Mouse (Mus musculus): ENCODE measurements around the gene Acrbp. TPM values are rescaled to one million over a fixed set of nuclear protein-coding genes. Genes with fewer than 3 reads are reported as not detected.

The Acrbp gene
- polyA plus RNA-seq, 1 experiment from 2014 or later, result 1.6 TPM

- DNase-seq (no peak), ATAC-seq (ENCODE audit: low read depth) (no peak)
- Histone ChIP-seq H3K9ac (0 out of 2 replicates have a peak overlapping the region, but pooled peaks have one; percentile 97), H3K4me3 (replicated peaks) (no peak overlapping the region), H3K27me3 (no peaks in the 10 kb centered on the region), H3K9me3 (replicated peaks) (no peaks in the 10 kb centered on the region), H3K4me1 (replicated peaks) (peaks cover 78% of the 10 kb centered on the region), H3K4me2 (peak overlapping the region; percentile 7), H3K36me3 (peaks cover 62% of the 10 kb centered on the region), H3K27ac (peak overlapping the region; percentile 55)
- WGBS (ENCODE audit: insufficient replicate concordance), result 68% methylated on average over 5 of the region's 5 CpGs
Observed at GRCm38 (mm10) chr6:125099421-125099971, 50.0 kb downstream of the Acrbp start.

- H3K4me1 ChIP-seq (replicated peaks), result peaks cover 71% of the 10 kb centered on the region
- ATAC-seq (ENCODE audit: low read depth), result no peak
Observed at GRCm38 (mm10) chr6:125101444-125101843, 52.0 kb downstream of the Acrbp start.

GRCm38 (mm10) chr6:125104223-125104622 lies 54.7 kb downstream of the Acrbp start:
- H3K9me3 ChIP-seq (replicated peaks), result no peaks in the 10 kb centered on the region
- H3K4me1 ChIP-seq (replicated peaks), result peaks cover 46% of the 10 kb centered on the region
- peaks cover 95% of the 10 kb centered on the region for H3K36me3 ChIP-seq
- no peak overlapping the region; the same call in 1 of the 2 replicates for H3K4me3 ChIP-seq (replicated peaks)
- H3K9ac ChIP-seq, result peak overlapping the region; percentile 53
- H3K27ac ChIP-seq, result peak overlapping the region; percentile 93
- 22% methylated on average over 4 of the region's 4 CpGs for WGBS (ENCODE audit: insufficient replicate concordance)
- no peaks in the 10 kb centered on the region for H3K27me3 ChIP-seq
- peak overlapping the region; percentile 52 for H3K4me2 ChIP-seq
- ATAC-seq (ENCODE audit: low read depth) (peak; percentile 100), DNase-seq (peak; percentile 81)

More at GRCm38 (mm10) chr6:125101444-125101843, 52.0 kb downstream of the Acrbp start:
- no peak for DNase-seq
- 86% methylated on average over 9 of the region's 9 CpGs for WGBS (ENCODE audit: insufficient replicate concordance)
- peak overlapping the region; percentile 34 for H3K27ac ChIP-seq
- H3K4me3 ChIP-seq (replicated peaks), result no peak overlapping the region
- H3K36me3 ChIP-seq, result peaks cover 81% of the 10 kb centered on the region
- no peaks in the 10 kb centered on the region for H3K9me3 ChIP-seq (replicated peaks)
- H3K27me3 ChIP-seq, result no peaks in the 10 kb centered on the region
- no peak overlapping the region for H3K4me2 ChIP-seq
- H3K9ac ChIP-seq, result no peak overlapping the region

- H3K9ac ChIP-seq, result no peak overlapping the region
- ATAC-seq (ENCODE audit: low read depth) (no peak), DNase-seq (no peak)
- peaks cover 94% of the 10 kb centered on the region for H3K36me3 ChIP-seq
- H3K4me3 ChIP-seq (replicated peaks), result no peak overlapping the region
- no peak overlapping the region for H3K27ac ChIP-seq
- 93% methylated on average over 2 of the region's 2 CpGs for WGBS (ENCODE audit: insufficient replicate concordance)
- no peaks in the 10 kb centered on the region for H3K9me3 ChIP-seq (replicated peaks)
- peaks cover 26% of the 10 kb centered on the region for H3K4me1 ChIP-seq (replicated peaks)
- no peaks in the 10 kb centered on the region for H3K27me3 ChIP-seq
- H3K4me2 ChIP-seq, result no peak overlapping the region
Observed at GRCm38 (mm10) chr6:125107705-125108104, 58.2 kb downstream of the Acrbp start.

GRCm38 (mm10) chr6:125109371-125109770 lies 59.9 kb downstream of the Acrbp start:
- Histone ChIP-seq H3K27me3 (no peaks in the 10 kb centered on the region), H3K4me3 (replicated peaks) (no peak overlapping the region), H3K9ac (no peak overlapping the region), H3K27ac (no peak overlapping the region), H3K36me3 (peaks cover 99% of the 10 kb centered on the region), H3K4me1 (replicated peaks) (peaks cover 9% of the 10 kb centered on the region), H3K4me2 (no peak overlapping the region), H3K9me3 (replicated peaks) (no peaks in the 10 kb centered on the region)
- ATAC-seq (ENCODE audit: low read depth) (no peak), DNase-seq (no peak)
- 90% methylated on average over 14 of the region's 14 CpGs for WGBS (ENCODE audit: insufficient replicate concordance)

- H3K4me2 ChIP-seq, result no peak overlapping the region
- H3K4me3 ChIP-seq (replicated peaks), result no peak overlapping the region
- H3K27me3 ChIP-seq, result no peaks in the 10 kb centered on the region
- H3K9ac ChIP-seq, result no peak overlapping the region
- no peak overlapping the region for H3K27ac ChIP-seq
- ATAC-seq (ENCODE audit: low read depth) (0 out of 2 replicates have a peak, but pooled peaks have one; percentile 12), DNase-seq (no peak)
- H3K9me3 ChIP-seq (replicated peaks), result no peaks in the 10 kb centered on the region
- WGBS (ENCODE audit: insufficient replicate concordance), result 87% methylated on average over 7 of the region's 7 CpGs
- peaks cover 96% of the 10 kb centered on the region for H3K36me3 ChIP-seq
- no peaks in the 10 kb centered on the region for H3K4me1 ChIP-seq (replicated peaks)
Observed at GRCm38 (mm10) chr6:125110927-125111326, 61.4 kb downstream of the Acrbp start.

GRCm38 (mm10) chr6:125112553-125112952 lies 63.1 kb downstream of the Acrbp start:
- Histone ChIP-seq H3K36me3 (peaks cover 96% of the 10 kb centered on the region), H3K4me1 (replicated peaks) (no peaks in the 10 kb centered on the region), H3K27me3 (no peaks in the 10 kb centered on the region), H3K9ac (no peak overlapping the region), H3K4me2 (no peak overlapping the region), H3K9me3 (replicated peaks) (no peaks in the 10 kb centered on the region), H3K27ac (no peak overlapping the region), H3K4me3 (replicated peaks) (no peak overlapping the region)
- WGBS (ENCODE audit: insufficient replicate concordance), result 78% methylated on average over 11 of the region's 11 CpGs
- ATAC-seq (ENCODE audit: low read depth) (no peak), DNase-seq (no peak)

Small RNAs within 50 kb of the gene (microRNA-seq; reads per million reads assigned to microRNA genes)
- gene Mir7045, result not detected

Other genes with a start within 250 kb of the Acrbp start
- gene Spsb2, start 241.0 kb upstream of the Acrbp start, polyA plus RNA-seq (2015; fragmentation: Nextera tagmentation; extraction: Ambion mirVana), result 8.6 and 9.6 TPM in 2 replicates
- 461 and 495 TPM in 2 replicates for gene Tpi1, start 235.4 kb upstream of the Acrbp start, polyA plus RNA-seq (2015; fragmentation: Nextera tagmentation; extraction: Ambion mirVana)
- gene Usp5, start 220.2 kb upstream of the Acrbp start, polyA plus RNA-seq (2015; fragmentation: Nextera tagmentation; extraction: Ambion mirVana), result 63.5 and 67.5 TPM in 2 replicates
- 202 and 204 TPM in 2 replicates for gene Cdca3, start 220.1 kb upstream of the Acrbp start, polyA plus RNA-seq (2015; fragmentation: Nextera tagmentation; extraction: Ambion mirVana)
- gene Gnb3, start 209.4 kb upstream of the Acrbp start, polyA plus RNA-seq (2015; fragmentation: Nextera tagmentation; extraction: Ambion mirVana), result 0.16 and 0.23 TPM in 2 replicates
- gene P3h3, start 191.9 kb upstream of the Acrbp start, polyA plus RNA-seq (2015; fragmentation: Nextera tagmentation; extraction: Ambion mirVana), result 1.4 and 1.9 TPM in 2 replicates
- 0.08 and 0.14 TPM in 2 replicates for gene Gpr162, start 185.7 kb upstream of the Acrbp start, polyA plus RNA-seq (2015; fragmentation: Nextera tagmentation; extraction: Ambion mirVana)
- gene Cd4, start 161.5 kb upstream of the Acrbp start, polyA plus RNA-seq (2015; fragmentation: Nextera tagmentation; extraction: Ambion mirVana), result 0.17 TPM in 1 of 2 replicates, not detected in the other
- gene Lag3, start 138.0 kb upstream of the Acrbp start, polyA plus RNA-seq (2015; fragmentation: Nextera tagmentation; extraction: Ambion mirVana), result 0.14 and 0.18 TPM in 2 replicates
- gene Ptms, start 129.6 kb upstream of the Acrbp start, polyA plus RNA-seq (2015; fragmentation: Nextera tagmentation; extraction: Ambion mirVana), result 42.3 and 47.6 TPM in 2 replicates
- 129 and 134 TPM in 2 replicates for gene Mlf2, start 118.3 kb upstream of the Acrbp start, polyA plus RNA-seq (2015; fragmentation: Nextera tagmentation; extraction: Ambion mirVana)
- gene Cops7a, start 84.2 kb upstream of the Acrbp start, polyA plus RNA-seq (2015; fragmentation: Nextera tagmentation; extraction: Ambion mirVana), result 67.3 and 77.6 TPM in 2 replicates
- 0.05 and 0.15 TPM in 2 replicates for gene Pianp, start 53.0 kb upstream of the Acrbp start, polyA plus RNA-seq (2015; fragmentation: Nextera tagmentation; extraction: Ambion mirVana)
- gene Zfp384, start 40.5 kb upstream of the Acrbp start, polyA plus RNA-seq (2015; fragmentation: Nextera tagmentation; extraction: Ambion mirVana), result 3.6 and 3.8 TPM in 2 replicates
- gene Ing4, start 9.9 kb upstream of the Acrbp start, polyA plus RNA-seq (2015; fragmentation: Nextera tagmentation; extraction: Ambion mirVana), result 28.6 and 31.8 TPM in 2 replicates
- 1.6 and 2.1 TPM in 2 replicates for gene Lpar5, start 18.2 kb downstream of the Acrbp start, polyA plus RNA-seq (2015; fragmentation: Nextera tagmentation; extraction: Ambion mirVana)
- gene Chd4, start 46.3 kb downstream of the Acrbp start, polyA plus RNA-seq (2015; fragmentation: Nextera tagmentation; extraction: Ambion mirVana), result 29.2 and 30.0 TPM in 2 replicates
- gene Nop2, start 82.2 kb downstream of the Acrbp start, polyA plus RNA-seq (2015; fragmentation: Nextera tagmentation; extraction: Ambion mirVana), result 60.6 and 65.5 TPM in 2 replicates
- gene Iffo1, start 95.6 kb downstream of the Acrbp start, polyA plus RNA-seq (2015; fragmentation: Nextera tagmentation; extraction: Ambion mirVana), result 3.7 and 3.9 TPM in 2 replicates
- 1,179 and 1,220 TPM in 2 replicates for gene Gapdh, start 116.8 kb downstream of the Acrbp start, polyA plus RNA-seq (2015; fragmentation: Nextera tagmentation; extraction: Ambion mirVana)
- gene Ncapd2, start 142.0 kb downstream of the Acrbp start, polyA plus RNA-seq (2015; fragmentation: Nextera tagmentation; extraction: Ambion mirVana), result 94.5 and 101 TPM in 2 replicates
- 217 and 225 TPM in 2 replicates for gene Mrpl51, start 142.1 kb downstream of the Acrbp start, polyA plus RNA-seq (2015; fragmentation: Nextera tagmentation; extraction: Ambion mirVana)
- gene Vamp1, start 165.9 kb downstream of the Acrbp start, polyA plus RNA-seq (2015; fragmentation: Nextera tagmentation; extraction: Ambion mirVana), result 1.6 and 2.1 TPM in 2 replicates
- 5.2 TPM in 2 replicates for gene Tapbpl, start 182.2 kb downstream of the Acrbp start, polyA plus RNA-seq (2015; fragmentation: Nextera tagmentation; extraction: Ambion mirVana)
- 1.6 and 2.1 TPM in 2 replicates for gene Cd27, start 187.3 kb downstream of the Acrbp start, polyA plus RNA-seq (2015; fragmentation: Nextera tagmentation; extraction: Ambion mirVana)
- not detected in 2 replicates for gene Tuba3a, start 236.4 kb downstream of the Acrbp start, polyA plus RNA-seq (2015; fragmentation: Nextera tagmentation; extraction: Ambion mirVana)